Mouse (Mus musculus): ENCODE measurements around the gene Golga7b. TPM values are rescaled to one million over a fixed set of nuclear protein-coding genes. Genes with fewer than 3 reads are reported as not detected.

The Golga7b gene
- total and polyA plus RNA-seq, 3 experiments: 0.11 TPM; not detected in 2

GRCm38 (mm10) chr19:42315070-42315679 is 67.8 kb downstream of the Golga7b start:
- no peaks in the 10 kb centered on the region for H3K36me3 ChIP-seq (replicated peaks)
- TF ChIP-seq GATA1 (IDR thresholded peaks at IDR 0.05; ENCODE audit: borderline replicate concordance, low read length): no peak
- no peak for TF ChIP-seq GATA2 (IDR thresholded peaks at IDR 0.05; ENCODE audit: borderline replicate concordance, low read depth, low read length)
- no peak for TF ChIP-seq TAL1 (conservative IDR thresholded peaks at IDR 0.05; ENCODE audit: low read depth, low read length)
- TF ChIP-seq POLR2AphosphoS5 (IDR thresholded peaks at IDR 0.05; ENCODE audit: insufficient replicate concordance, low read depth, low read length): no peak
- no peak for TF ChIP-seq CTCF (IDR thresholded peaks at IDR 0.05; ENCODE audit: low read depth, low read length)
- no peak for DNase-seq (ENCODE audit: low spot score)
- peaks cover 9% of the 10 kb centered on the region; the same call in 1 of the 2 replicates for H3K27me3 ChIP-seq (ENCODE audit: insufficient read depth, low read length)
- H3K4me1 ChIP-seq (ENCODE audit: insufficient read depth, low read depth, low read length): no peaks in the 10 kb centered on the region
- no peak for ATAC-seq (ENCODE audit: extremely low read depth, insufficient number of reproducible peaks, low FRiP score, poor library complexity, severe bottlenecking)
- no peak overlapping the region for H3K4me3 ChIP-seq (ENCODE audit: low read depth, low read length)
- no peaks in the 10 kb centered on the region for H3K9me3 ChIP-seq (replicated peaks)

GRCm38 (mm10) chr19:42315914-42316313 is 68.5 kb downstream of the Golga7b start:
- H3K4me1 ChIP-seq (ENCODE audit: insufficient read depth, low read depth, low read length): no peaks in the 10 kb centered on the region
- H3K27me3 ChIP-seq (ENCODE audit: insufficient read depth, low read length): peaks cover 9% of the 10 kb centered on the region; the same call in 1 of the 2 replicates
- H3K36me3 ChIP-seq (replicated peaks): no peaks in the 10 kb centered on the region
- no peaks in the 10 kb centered on the region for H3K9me3 ChIP-seq (replicated peaks)
- DNase-seq (ENCODE audit: low spot score) (peak; percentile 53), ATAC-seq (ENCODE audit: extremely low read depth, insufficient number of reproducible peaks, low FRiP score, poor library complexity, severe bottlenecking) (no peak)
- H3K4me3 ChIP-seq (ENCODE audit: low read depth, low read length): no peak overlapping the region
- TF ChIP-seq GATA2 (IDR thresholded peaks at IDR 0.05; ENCODE audit: borderline replicate concordance, low read depth, low read length): no peak
- peak; percentile 66 for TF ChIP-seq CTCF (IDR thresholded peaks at IDR 0.05; ENCODE audit: low read depth, low read length)

- Histone ChIP-seq H3K27me3 (ENCODE audit: insufficient read depth, low read length) (peaks cover 5% of the 10 kb centered on the region; the same call in 1 of the 2 replicates), H3K36me3 (replicated peaks) (no peaks in the 10 kb centered on the region), H3K4me1 (ENCODE audit: insufficient read depth, low read depth, low read length) (no peaks in the 10 kb centered on the region), H3K9me3 (replicated peaks) (no peaks in the 10 kb centered on the region), H3K4me3 (ENCODE audit: low read depth, low read length) (no peak overlapping the region)
- DNase-seq (ENCODE audit: low spot score): no peak
- TF ChIP-seq GATA1 (IDR thresholded peaks at IDR 0.05; ENCODE audit: borderline replicate concordance, low read length) (no peak), GATA2 (IDR thresholded peaks at IDR 0.05; ENCODE audit: borderline replicate concordance, low read depth, low read length) (no peak), POLR2AphosphoS5 (IDR thresholded peaks at IDR 0.05; ENCODE audit: insufficient replicate concordance, low read depth, low read length) (no peak), TAL1 (conservative IDR thresholded peaks at IDR 0.05; ENCODE audit: low read depth, low read length) (no peak), CTCF (IDR thresholded peaks at IDR 0.05; ENCODE audit: low read depth, low read length) (no peak)
- ATAC-seq (ENCODE audit: extremely low read depth, insufficient number of reproducible peaks, low FRiP score, poor library complexity, severe bottlenecking): no peak
Observed at GRCm38 (mm10) chr19:42316525-42316924, 69.2 kb downstream of the Golga7b start.

GRCm38 (mm10) chr19:42316998-42317397 is 69.6 kb downstream of the Golga7b start:
- H3K4me1 ChIP-seq (ENCODE audit: insufficient read depth, low read depth, low read length): no peaks in the 10 kb centered on the region
- ATAC-seq (ENCODE audit: extremely low read depth, insufficient number of reproducible peaks, low FRiP score, poor library complexity, severe bottlenecking): no peak
- H3K4me3 ChIP-seq (ENCODE audit: low read depth, low read length): no peak overlapping the region
- no peak for DNase-seq (ENCODE audit: low spot score)
- TF ChIP-seq TAL1 (conservative IDR thresholded peaks at IDR 0.05; ENCODE audit: low read depth, low read length): no peak
- no peak for TF ChIP-seq GATA1 (IDR thresholded peaks at IDR 0.05; ENCODE audit: borderline replicate concordance, low read length)
- no peak for TF ChIP-seq POLR2AphosphoS5 (IDR thresholded peaks at IDR 0.05; ENCODE audit: insufficient replicate concordance, low read depth, low read length)
- TF ChIP-seq CTCF (IDR thresholded peaks at IDR 0.05; ENCODE audit: low read depth, low read length): no peak
- TF ChIP-seq GATA2 (IDR thresholded peaks at IDR 0.05; ENCODE audit: borderline replicate concordance, low read depth, low read length): no peak
- H3K9me3 ChIP-seq (replicated peaks): no peaks in the 10 kb centered on the region
- peaks cover under 1% of the 10 kb centered on the region; the same call in 1 of the 2 replicates for H3K27me3 ChIP-seq (ENCODE audit: insufficient read depth, low read length)
- no peaks in the 10 kb centered on the region for H3K36me3 ChIP-seq (replicated peaks)

GRCm38 (mm10) chr19:42317648-42318425 is 70.5 kb downstream of the Golga7b start:
- Histone ChIP-seq H3K9me3 (replicated peaks) (no peaks in the 10 kb centered on the region), H3K27me3 (ENCODE audit: insufficient read depth, low read length) (no peaks in the 10 kb centered on the region), H3K4me1 (ENCODE audit: insufficient read depth, low read depth, low read length) (no peaks in the 10 kb centered on the region), H3K4me3 (ENCODE audit: low read depth, low read length) (no peak overlapping the region), H3K36me3 (replicated peaks) (no peaks in the 10 kb centered on the region)
- ATAC-seq (ENCODE audit: extremely low read depth, insufficient number of reproducible peaks, low FRiP score, poor library complexity, severe bottlenecking) (no peak), DNase-seq (ENCODE audit: low spot score) (no peak)
- TF ChIP-seq POLR2AphosphoS5 (IDR thresholded peaks at IDR 0.05; ENCODE audit: insufficient replicate concordance, low read depth, low read length): no peak
- TF ChIP-seq GATA2 (IDR thresholded peaks at IDR 0.05; ENCODE audit: borderline replicate concordance, low read depth, low read length): no peak
- no peak for TF ChIP-seq TAL1 (conservative IDR thresholded peaks at IDR 0.05; ENCODE audit: low read depth, low read length)
- no peak for TF ChIP-seq GATA1 (IDR thresholded peaks at IDR 0.05; ENCODE audit: borderline replicate concordance, low read length)
- TF ChIP-seq CTCF (IDR thresholded peaks at IDR 0.05; ENCODE audit: low read depth, low read length): no peak

Other genes starting within 250 kb of the Golga7b start
- gene Ankrd2, start 211.6 kb upstream of the Golga7b start, total RNA-seq (2014; fragmentation: Nextera tagmentation): not detected in 2 replicates
- gene Ankrd2, start 211.6 kb upstream of the Golga7b start, total RNA-seq (2017): 0.23 TPM in 1 of 2 replicates, not detected in the other
- gene Ankrd2, start 211.6 kb upstream of the Golga7b start, polyA plus RNA-seq (2012): not detected in 2 replicates
- not detected in 2 replicates for gene Hoga1, start 202.0 kb upstream of the Golga7b start, total RNA-seq (2014; fragmentation: Nextera tagmentation)
- not detected in 2 replicates for gene Hoga1, start 202.0 kb upstream of the Golga7b start, total RNA-seq (2017)
- gene Hoga1, start 202.0 kb upstream of the Golga7b start, polyA plus RNA-seq (2012): not detected in 2 replicates
- gene 4933411K16Rik, start 195.3 kb upstream of the Golga7b start, total RNA-seq (2014; fragmentation: Nextera tagmentation): not detected in 2 replicates
- gene 4933411K16Rik, start 195.3 kb upstream of the Golga7b start, total RNA-seq (2017): not detected in 2 replicates
- gene 4933411K16Rik, start 195.3 kb upstream of the Golga7b start, polyA plus RNA-seq (2012): not detected in 2 replicates
- gene Morn4, start 161.2 kb upstream of the Golga7b start, total RNA-seq (2014; fragmentation: Nextera tagmentation): not detected in 2 replicates
- gene Morn4, start 161.2 kb upstream of the Golga7b start, total RNA-seq (2017): 0.27 and 0.29 TPM in 2 replicates
- gene Morn4, start 161.2 kb upstream of the Golga7b start, polyA plus RNA-seq (2012): 0.23 and 0.35 TPM in 2 replicates
- gene Pi4k2a, start 157.1 kb upstream of the Golga7b start, total RNA-seq (2014; fragmentation: Nextera tagmentation): 8.5 and 10.7 TPM in 2 replicates
- 5.5 and 6.3 TPM in 2 replicates for gene Pi4k2a, start 157.1 kb upstream of the Golga7b start, total RNA-seq (2017)
- 13.8 and 14.5 TPM in 2 replicates for gene Pi4k2a, start 157.1 kb upstream of the Golga7b start, polyA plus RNA-seq (2012)
- 2.8 and 5.1 TPM in 2 replicates for gene Avpi1, start 118.5 kb upstream of the Golga7b start, total RNA-seq (2014; fragmentation: Nextera tagmentation)
- 2.2 and 5.2 TPM in 2 replicates for gene Avpi1, start 118.5 kb upstream of the Golga7b start, total RNA-seq (2017)
- gene Avpi1, start 118.5 kb upstream of the Golga7b start, polyA plus RNA-seq (2012): 12.6 and 15.2 TPM in 2 replicates
- not detected in 2 replicates for gene Marveld1, start 100.2 kb upstream of the Golga7b start, total RNA-seq (2014; fragmentation: Nextera tagmentation)
- gene Marveld1, start 100.2 kb upstream of the Golga7b start, total RNA-seq (2017): 0.11 TPM in 1 of 2 replicates, not detected in the other
- not detected in 2 replicates for gene Marveld1, start 100.2 kb upstream of the Golga7b start, polyA plus RNA-seq (2012)
- gene Zfyve27, start 83.6 kb upstream of the Golga7b start, total RNA-seq (2014; fragmentation: Nextera tagmentation): 17.2 and 17.6 TPM in 2 replicates
- 16.9 and 19.9 TPM in 2 replicates for gene Zfyve27, start 83.6 kb upstream of the Golga7b start, total RNA-seq (2017)
- gene Zfyve27, start 83.6 kb upstream of the Golga7b start, polyA plus RNA-seq (2012): 12.9 and 14.7 TPM in 2 replicates
- not detected in 2 replicates for gene Sfrp5, start 45.3 kb upstream of the Golga7b start, total RNA-seq (2014; fragmentation: Nextera tagmentation)
- not detected in 2 replicates for gene Sfrp5, start 45.3 kb upstream of the Golga7b start, total RNA-seq (2017)
- not detected in 2 replicates for gene Sfrp5, start 45.3 kb upstream of the Golga7b start, polyA plus RNA-seq (2012)
- not detected in 2 replicates for gene Crtac1, start 184.2 kb downstream of the Golga7b start, total RNA-seq (2014; fragmentation: Nextera tagmentation)
- gene Crtac1, start 184.2 kb downstream of the Golga7b start, total RNA-seq (2017): not detected in 2 replicates
- not detected in 2 replicates for gene Crtac1, start 184.2 kb downstream of the Golga7b start, polyA plus RNA-seq (2012)